Mouse (Mus musculus): ENCODE measurements at regions not wholly inside any gene's neighbourhood (a gene's known extent, or its start where the extent isn't known, plus 50 kb on each side); places are given as distances from the start of the nearest gene placed in this dataset.
A peak's percentile ranks its signal among the peaks of the same experiment; 100 is the strongest.

GRCm38 (mm10) chr14:24973591-24973990 is 485.4 kb upstream of the Zmiz1 start:
- Histone ChIP-seq H3K27ac (ENCODE audit: insufficient read depth, low read length) (peak overlapping the region; percentile 49; the same call in 1 of the 2 replicates), H3K27me3 (ENCODE audit: control insufficient read depth, insufficient read depth, low read length) (no peaks in the 10 kb centered on the region), H3K4me3 (replicated peaks; ENCODE audit: insufficient read depth, low read depth, low read length) (no peak overlapping the region), H3K4me1 (ENCODE audit: control insufficient read depth, insufficient read depth, low read length) (peaks cover 41% of the 10 kb centered on the region)
- TF ChIP-seq POLR2A (IDR thresholded peaks at IDR 0.05; ENCODE audit: borderline replicate concordance, insufficient read depth, low read length) (no peak), CTCF (IDR thresholded peaks at IDR 0.05; ENCODE audit: borderline replicate concordance, insufficient read depth, low read depth, low read length) (no peak)
- peak; percentile 59 to 64 for DNase-seq
- 30% methylated on average over 4 of the region's 4 CpGs for WGBS

DNA sequence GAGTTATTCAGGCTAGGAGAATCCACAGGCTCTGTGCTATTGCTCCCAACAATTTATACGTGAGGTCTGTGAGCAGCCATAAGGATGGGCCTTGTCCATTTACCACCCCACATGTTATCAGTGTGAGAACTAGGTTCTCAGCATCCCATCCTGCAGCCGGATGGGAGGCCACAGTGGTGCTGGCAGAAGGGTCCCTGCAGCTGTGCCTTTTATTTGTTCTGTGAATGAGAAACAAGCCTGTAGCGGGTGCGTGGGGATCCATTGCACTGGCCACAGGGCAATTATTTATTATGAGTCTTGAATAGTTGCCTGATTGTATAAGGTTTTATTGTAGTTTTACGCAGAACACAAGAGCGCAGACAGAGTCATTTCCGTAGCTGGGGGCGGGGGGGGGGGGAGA is 476.5 kb upstream of the Zmiz1 start:
- TF ChIP-seq CTCF (IDR thresholded peaks at IDR 0.05; ENCODE audit: borderline replicate concordance, insufficient read depth, low read depth, low read length), result no peak
- TF ChIP-seq POLR2A (IDR thresholded peaks at IDR 0.05; ENCODE audit: borderline replicate concordance, insufficient read depth, low read length), result no peak
- Histone ChIP-seq H3K27ac (ENCODE audit: insufficient read depth, low read length) (no peak overlapping the region), H3K4me1 (ENCODE audit: control insufficient read depth, insufficient read depth, low read length) (peaks cover 8% of the 10 kb centered on the region; the same call in 1 of the 2 replicates), H3K27me3 (ENCODE audit: control insufficient read depth, insufficient read depth, low read length) (no peaks in the 10 kb centered on the region), H3K4me3 (replicated peaks; ENCODE audit: insufficient read depth, low read depth, low read length) (no peak overlapping the region)
- DNase-seq, result no peak
- 90% methylated on average over 8 of the region's 8 CpGs for WGBS

DNA sequence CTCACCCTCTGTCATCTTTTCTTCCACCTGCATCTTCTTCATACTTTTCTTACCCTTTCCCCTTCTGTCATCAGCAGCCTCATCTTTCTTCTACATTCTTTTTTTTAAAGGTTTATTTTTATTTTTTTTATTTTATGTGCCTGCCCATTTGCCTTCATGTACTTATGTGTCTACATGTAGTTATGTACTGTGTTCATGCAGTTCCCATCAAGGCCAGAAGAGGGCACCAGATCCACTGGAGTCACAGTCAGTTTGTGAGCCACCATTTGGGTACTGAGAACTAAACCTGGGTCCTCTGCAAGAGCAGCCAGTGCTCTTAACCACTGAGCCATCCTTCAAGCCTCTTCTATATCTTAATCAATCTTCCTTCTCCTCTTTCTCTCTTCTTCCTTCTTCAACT is 475.7 kb upstream of the Zmiz1 start:
- DNase-seq, result no peak
- no peak overlapping the region for H3K27ac ChIP-seq (ENCODE audit: insufficient read depth, low read length)
- H3K4me1 ChIP-seq (ENCODE audit: control insufficient read depth, insufficient read depth, low read length), result peaks cover 8% of the 10 kb centered on the region; the same call in 1 of the 2 replicates
- no peaks in the 10 kb centered on the region for H3K27me3 ChIP-seq (ENCODE audit: control insufficient read depth, insufficient read depth, low read length)
- H3K4me3 ChIP-seq (replicated peaks; ENCODE audit: insufficient read depth, low read depth, low read length), result no peak overlapping the region
- TF ChIP-seq POLR2A (IDR thresholded peaks at IDR 0.05; ENCODE audit: borderline replicate concordance, insufficient read depth, low read length) (no peak), CTCF (IDR thresholded peaks at IDR 0.05; ENCODE audit: borderline replicate concordance, insufficient read depth, low read depth, low read length) (peak; percentile 39; the same call in 1 of the 2 replicates)

GRCm38 (mm10) chr14:24985806-24986359 is 473.1 kb upstream of the Zmiz1 start:
- TF ChIP-seq POLR2A (IDR thresholded peaks at IDR 0.05; ENCODE audit: borderline replicate concordance, insufficient read depth, low read length) (no peak), CTCF (IDR thresholded peaks at IDR 0.05; ENCODE audit: borderline replicate concordance, insufficient read depth, low read depth, low read length) (no peak)
- H3K4me1 ChIP-seq (ENCODE audit: control insufficient read depth, insufficient read depth, low read length), result peaks cover 8% of the 10 kb centered on the region; the same call in 1 of the 2 replicates
- DNase-seq, result no peak
- no peaks in the 10 kb centered on the region for H3K27me3 ChIP-seq (ENCODE audit: control insufficient read depth, insufficient read depth, low read length)
- 90% methylated on average over 6 of the region's 6 CpGs for WGBS
- no peak overlapping the region for H3K27ac ChIP-seq (ENCODE audit: insufficient read depth, low read length)
- H3K4me3 ChIP-seq (replicated peaks; ENCODE audit: insufficient read depth, low read depth, low read length), result no peak overlapping the region

DNA sequence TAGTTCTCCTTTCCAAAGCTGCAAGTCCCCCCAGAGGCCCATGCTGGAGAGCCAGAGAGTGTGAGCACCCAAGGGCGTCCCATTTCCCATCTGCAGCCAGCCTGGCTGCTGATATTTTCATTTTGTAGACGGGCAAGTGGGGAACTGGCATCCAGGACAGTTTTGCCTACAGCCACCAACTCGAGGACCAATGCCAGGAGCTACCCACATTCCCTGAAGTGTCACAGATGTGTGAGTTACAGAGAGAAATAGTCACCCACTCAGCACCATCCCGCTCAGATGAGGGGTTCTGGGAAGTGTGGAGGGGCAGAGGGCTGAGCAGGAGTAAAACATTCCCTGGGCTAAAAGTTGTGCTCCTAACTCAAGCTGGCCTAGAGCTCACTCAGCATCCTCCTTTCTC is 472.6 kb upstream of the Zmiz1 start:
- H3K4me1 ChIP-seq (ENCODE audit: control insufficient read depth, insufficient read depth, low read length), result peaks cover 8% of the 10 kb centered on the region; the same call in 1 of the 2 replicates
- H3K27me3 ChIP-seq (ENCODE audit: control insufficient read depth, insufficient read depth, low read length), result no peaks in the 10 kb centered on the region
- H3K4me3 ChIP-seq (replicated peaks; ENCODE audit: insufficient read depth, low read depth, low read length), result no peak overlapping the region
- no peak overlapping the region for H3K27ac ChIP-seq (ENCODE audit: insufficient read depth, low read length)
- TF ChIP-seq CTCF (IDR thresholded peaks at IDR 0.05; ENCODE audit: borderline replicate concordance, insufficient read depth, low read depth, low read length) (no peak), POLR2A (IDR thresholded peaks at IDR 0.05; ENCODE audit: borderline replicate concordance, insufficient read depth, low read length) (no peak)
- DNase-seq, result no peak
- WGBS, result 66% methylated on average over 4 of the region's 4 CpGs

DNA sequence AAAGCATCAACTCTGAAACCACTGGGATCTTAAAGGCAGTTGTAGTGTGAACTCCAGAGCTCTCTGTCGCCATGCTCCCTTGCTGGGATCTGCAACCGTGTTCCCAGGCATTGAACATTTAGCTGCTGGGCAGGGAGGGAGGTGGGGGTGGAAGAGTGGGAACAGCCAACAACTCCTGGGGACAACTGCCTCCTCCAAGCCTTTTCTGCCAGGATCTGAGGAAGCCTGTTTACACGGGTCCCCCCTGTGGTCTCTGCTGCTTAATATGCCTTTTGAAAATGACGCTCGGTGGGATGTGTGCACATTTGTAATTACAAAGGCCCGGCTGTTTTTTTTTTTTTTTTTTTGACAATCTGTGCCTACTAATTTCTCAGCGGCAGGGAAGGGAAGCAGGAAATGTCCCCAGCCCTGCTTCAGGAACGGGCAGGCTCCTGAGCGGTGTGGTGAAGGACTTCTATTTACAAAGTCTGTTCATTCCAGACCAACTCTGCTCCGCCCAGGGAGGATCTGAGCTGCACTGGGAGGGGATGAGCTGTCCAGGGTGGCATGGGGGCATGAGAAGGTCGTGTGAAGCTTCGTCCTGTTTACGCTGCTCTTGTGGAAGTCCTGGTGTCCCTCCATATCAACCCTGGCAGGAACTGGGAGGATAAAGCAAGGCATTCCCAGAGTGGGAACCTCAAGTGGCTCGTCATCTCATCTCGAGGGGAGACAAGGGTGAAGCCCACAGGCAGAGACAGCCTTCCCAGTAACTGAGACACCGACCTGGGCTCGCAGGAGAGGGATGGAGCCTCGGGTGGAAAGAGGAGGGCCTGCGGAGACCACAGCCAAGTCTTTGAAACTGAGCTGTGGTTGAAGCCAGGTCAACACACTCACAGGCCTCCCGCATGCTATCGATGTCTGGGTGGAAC is 465.0 kb upstream of the Zmiz1 start:
- H3K27me3 ChIP-seq (ENCODE audit: control insufficient read depth, insufficient read depth, low read length), result no peaks in the 10 kb centered on the region
- peaks cover 19% of the 10 kb centered on the region for H3K4me1 ChIP-seq (ENCODE audit: control insufficient read depth, insufficient read depth, low read length)
- DNase-seq, result peak; percentile 50 to 54
- no peak overlapping the region for H3K4me3 ChIP-seq (replicated peaks; ENCODE audit: insufficient read depth, low read depth, low read length)
- WGBS, result 51% methylated on average over 21 of the region's 21 CpGs
- no peak for TF ChIP-seq POLR2A (IDR thresholded peaks at IDR 0.05; ENCODE audit: borderline replicate concordance, insufficient read depth, low read length)
- no peak for TF ChIP-seq CTCF (IDR thresholded peaks at IDR 0.05; ENCODE audit: borderline replicate concordance, insufficient read depth, low read depth, low read length)
- H3K27ac ChIP-seq (ENCODE audit: insufficient read depth, low read length), result no peak overlapping the region

- no peak overlapping the region for H3K27ac ChIP-seq (ENCODE audit: insufficient read depth, low read length)
- peaks cover 19% of the 10 kb centered on the region for H3K4me1 ChIP-seq (ENCODE audit: control insufficient read depth, insufficient read depth, low read length)
- peak; percentile 66 to 70 for DNase-seq
- no peaks in the 10 kb centered on the region for H3K27me3 ChIP-seq (ENCODE audit: control insufficient read depth, insufficient read depth, low read length)
- TF ChIP-seq CTCF (IDR thresholded peaks at IDR 0.05; ENCODE audit: borderline replicate concordance, insufficient read depth, low read depth, low read length), result no peak
- no peak for TF ChIP-seq POLR2A (IDR thresholded peaks at IDR 0.05; ENCODE audit: borderline replicate concordance, insufficient read depth, low read length)
- H3K4me3 ChIP-seq (replicated peaks; ENCODE audit: insufficient read depth, low read depth, low read length), result no peak overlapping the region
- WGBS, result 35% methylated on average over 7 of the region's 7 CpGs
Measured at GRCm38 (mm10) chr14:24995226-24995625, 463.8 kb upstream of the Zmiz1 start.

All from cerebellum, adult 2 months (tissue).